13 mouse cellular contexts compared by ENCODE assay signal in genomic region chr4:134759564-134759963, GRCm38 (mm10). TPM values are rescaled to one million over a fixed set of nuclear protein-coding genes. Genes with fewer than 3 reads are reported as not detected.
A peak's percentile ranks its signal among the peaks of the same experiment; 100 is the strongest.
DNase-seq lines count a peak whose midpoint lies in the region; ATAC-seq and TF ChIP-seq lines count a peak whose summit lies in the region.
"Had no signal": no experiment of that assay in that cellular context is flagged by ENCODE, and none has a peak within 500 bp of the region (broad histone marks: within the 10 kb centered on the region; RNA-seq: fewer than 3 reads in every experiment).

No protein-coding gene starts in this region.

- TF ChIP-seq POLR2A in bone marrow, adult 2 months (IDR thresholded peaks at IDR 0.05; ENCODE audit: borderline replicate concordance, control insufficient read depth, low read depth, low read length): no peak

- TF ChIP-seq CTCF in bone marrow, adult 2 months (IDR thresholded peaks at IDR 0.05; ENCODE audit: control insufficient read depth, insufficient read depth, low read length): no peak; the same call in 1 of the 2 replicates

- H3K36me3 ChIP-seq in kidney, embryonic 16.5 days (ENCODE audit: insufficient read depth, low read length): no peaks in the 10 kb centered on the region
- H3K36me3 ChIP-seq in macrophage (ENCODE audit: inconsistent target): peaks cover 10% of the 10 kb centered on the region; the same call in 1 of the 2 replicates
- no peaks in the 10 kb centered on the region for H3K36me3 ChIP-seq in neural tube, embryonic 15.5 days
- H3K36me3 ChIP-seq: forebrain, embryonic 15.5 days had no signal

- ATAC-seq in kidney, embryonic 16.5 days (ENCODE audit: low FRiP score, low TSS enrichment): no peak
- ATAC-seq in erythroid progenitor cell, adult 5-6 weeks (replicated peaks; ENCODE audit: low FRiP score, poor library complexity, severe bottlenecking): peak; percentile 74
- ATAC-seq in neural tube, embryonic 15.5 days (ENCODE audit: low FRiP score): no peak
- ATAC-seq: forebrain, embryonic 15.5 days had no signal

- peaks cover 70% of the 10 kb centered on the region for H3K4me1 ChIP-seq in kidney, embryonic 16.5 days (ENCODE audit: insufficient read depth, low read length)
- H3K4me1 ChIP-seq in bone marrow, adult 2 months (ENCODE audit: control insufficient read depth, insufficient read depth, low read length): peaks cover 67% of the 10 kb centered on the region
- peaks cover 8% of the 10 kb centered on the region; the same call in 1 of the 2 replicates for H3K4me1 ChIP-seq in neural tube, embryonic 15.5 days
- H3K4me1 ChIP-seq: forebrain, embryonic 15.5 days had no signal

- DNase-seq in kidney, adult 11 months: no peak
- no peak for DNase-seq in cerebellum, adult 9-10 months
- no peak for DNase-seq in adrenal gland, postnatal 4 days (ENCODE audit: low spot score in 2 of 2)
- DNase-seq: adrenal gland, postnatal 10 days; embryo, embryonic 11 days; heart, postnatal 10 days had no signal

- H3K4me2 ChIP-seq in kidney, embryonic 16.5 days (replicated peaks; ENCODE audit: low read depth, low read length): no peak overlapping the region
- H3K4me2 ChIP-seq in neural tube, embryonic 15.5 days: no peak overlapping the region
- H3K4me2 ChIP-seq: forebrain, embryonic 15.5 days; limb, embryonic 13.5 days had no signal

- H3K27me3 ChIP-seq in kidney, embryonic 16.5 days (ENCODE audit: insufficient read depth, low read length): no peaks in the 10 kb centered on the region
- H3K27me3 ChIP-seq in neural tube, embryonic 15.5 days (replicated peaks): no peaks in the 10 kb centered on the region; the same call in 1 of the 2 replicates
- H3K27me3 ChIP-seq: forebrain, embryonic 15.5 days; limb, embryonic 13.5 days had no signal

- peak overlapping the region; percentile 78 for H3K27ac ChIP-seq in kidney, embryonic 16.5 days (ENCODE audit: low read length)
- peak overlapping the region; percentile 74 for H3K27ac ChIP-seq in bone marrow, adult 2 months (ENCODE audit: control insufficient read depth, insufficient read depth, low read depth, low read length, poor library complexity)
- peak overlapping the region; percentile 99 for H3K27ac ChIP-seq in macrophage
- no peak overlapping the region for H3K27ac ChIP-seq in neural tube, embryonic 15.5 days (replicated peaks)
- H3K27ac ChIP-seq: forebrain, embryonic 15.5 days; limb, embryonic 13.5 days had no signal

- H3K9ac ChIP-seq in kidney, embryonic 16.5 days (replicated peaks; ENCODE audit: low read length): no peak overlapping the region
- no peak overlapping the region for H3K9ac ChIP-seq in neural tube, embryonic 15.5 days (replicated peaks)
- H3K9ac ChIP-seq: forebrain, embryonic 15.5 days; limb, embryonic 13.5 days had no signal

- 84% methylated on average over 7 of the region's 7 CpGs for WGBS in kidney, embryonic 16.5 days
- 37% methylated on average over 7 of the region's 7 CpGs for WGBS in bone marrow, adult 2 months
- WGBS in macrophage (ENCODE audit: missing documents): 43% methylated on average over 7 of the region's 7 CpGs
- WGBS in neural tube, embryonic 15.5 days: 91% methylated on average over 7 of the region's 7 CpGs

- no peak overlapping the region for H3K4me3 ChIP-seq in kidney, embryonic 16.5 days (ENCODE audit: low read length)
- no peak overlapping the region for H3K4me3 ChIP-seq in bone marrow, adult 2 months (replicated peaks; ENCODE audit: control insufficient read depth, low read depth, low read length)
- no peak overlapping the region for H3K4me3 ChIP-seq in macrophage (ENCODE audit: inconsistent target)
- H3K4me3 ChIP-seq in neural tube, embryonic 15.5 days (replicated peaks): no peak overlapping the region
- H3K4me3 ChIP-seq: forebrain, embryonic 15.5 days; limb, embryonic 13.5 days had no signal

- H3K79me2 ChIP-seq in macrophage (ENCODE audit: inconsistent target): peaks cover 91% of the 10 kb centered on the region

- no peaks in the 10 kb centered on the region for H3K9me3 ChIP-seq in kidney, embryonic 16.5 days (ENCODE audit: low read length)
- H3K9me3 ChIP-seq in neural tube, embryonic 15.5 days (replicated peaks): no peaks in the 10 kb centered on the region
- H3K9me3 ChIP-seq: forebrain, embryonic 15.5 days; limb, embryonic 13.5 days had no signal

RNA-seq across cellular contexts. Expression of gene Ldlrap1, which starts 8.3 kb away (rescaled TPM):
- 21.7 and 23.1 TPM in 2 replicates for polyA plus RNA-seq in kidney, embryonic 16.5 days (2015; fragmentation: Nextera tagmentation; extraction: Ambion mirVana)
- 23.1 and 45.9 TPM in 2 replicates for polyA plus RNA-seq in bone marrow, adult 2 months (2011; ENCODE audit: insufficient read depth, insufficient read length, low replicate concordance, missing spikeins)
- 6.5 and 27.7 TPM in 2 replicates for total RNA-seq in erythroid progenitor cell, adult 5-6 weeks (2015; ENCODE audit: low replicate concordance)
- total RNA-seq in erythroid progenitor cell, adult 5-6 weeks (2017; ENCODE audit: low replicate concordance): 17.3 and 21.3 TPM in 2 replicates
- total RNA-seq in macrophage (2018; cell fraction: chromatin; rRNA removed): 100 to 1,000 TPM in 4 of 26 experiments, 10 to 100 TPM in 21, 1 to 10 TPM in 1; 5.4 to 129 (median 41.6) TPM
- total RNA-seq in macrophage (2018; cell fraction: cytosol; rRNA removed): 10 to 100 TPM; 12.3 to 48.8 (median 35.4) TPM
- total RNA-seq in macrophage (2018; cell fraction: nucleus; rRNA removed): 10 to 100 TPM in 25 of 26 experiments, 1 to 10 TPM in 1; 7.2 to 92.8 (median 27.8) TPM
- polyA plus RNA-seq in macrophage (2018): 34.2 to 76.5 TPM (median 43.1 TPM) in 3 replicates
- polyA plus RNA-seq in neural tube, embryonic 15.5 days (2015; fragmentation: Nextera tagmentation; extraction: Ambion mirVana): 2.4 and 7.9 TPM in 2 replicates
- total RNA-seq in adrenal gland, postnatal 4 days (2021): 10 to 100 TPM; 39.1 to 44.7 TPM

RNA-seq across cellular contexts. Expression of gene Man1c1, which starts 55.5 kb away (rescaled TPM):
- polyA plus RNA-seq in kidney, embryonic 16.5 days (2015; fragmentation: Nextera tagmentation; extraction: Ambion mirVana): 3.5 and 3.7 TPM in 2 replicates
- polyA plus RNA-seq in bone marrow, adult 2 months (2011; ENCODE audit: insufficient read depth, insufficient read length, low replicate concordance, missing spikeins): 2.7 and 7.3 TPM in 2 replicates
- total RNA-seq in erythroid progenitor cell, adult 5-6 weeks (2015; ENCODE audit: low replicate concordance): 2.9 TPM in 2 replicates
- 1.0 and 1.8 TPM in 2 replicates for total RNA-seq in erythroid progenitor cell, adult 5-6 weeks (2017; ENCODE audit: low replicate concordance)
- total RNA-seq in macrophage (2018; cell fraction: chromatin; rRNA removed): 100 to 1,000 TPM in 17 of 26 experiments, 10 to 100 TPM in 9; 23.6 to 264 (median 114) TPM
- 100 to 1,000 TPM in 12 of 26 experiments, 10 to 100 TPM in 14; 38.4 to 182 (median 88.7) TPM for total RNA-seq in macrophage (2018; cell fraction: cytosol; rRNA removed)
- 100 to 1,000 TPM in 21 of 26 experiments, 10 to 100 TPM in 5; 58.9 to 299 (median 132) TPM for total RNA-seq in macrophage (2018; cell fraction: nucleus; rRNA removed)
- 82.3 to 124 TPM (median 103 TPM) in 3 replicates for polyA plus RNA-seq in macrophage (2018)
- 4.7 and 4.9 TPM in 2 replicates for polyA plus RNA-seq in neural tube, embryonic 15.5 days (2015; fragmentation: Nextera tagmentation; extraction: Ambion mirVana)
- total RNA-seq in adrenal gland, postnatal 4 days (2021): 10 to 100 TPM; 28.6 to 29.6 TPM
